In genomic region chr11:93025981-93026380, GRCm38 (mm10) we compare ENCODE assay signal across 28 mouse cellular contexts.
"Had no signal": no experiment of that assay in that cellular context is flagged by ENCODE, and none has a peak within 500 bp of the region (broad histone marks: within the 10 kb centered on the region; RNA-seq: fewer than 3 reads in every experiment).

No protein-coding gene starts in this region.

- H3K9ac ChIP-seq: heart, embryonic 13.5 days; heart, embryonic 15.5 days; hindbrain, embryonic 13.5 days; hindbrain, embryonic 15.5 days; kidney, embryonic 15.5 days; limb, embryonic 13.5 days; limb, embryonic 15.5 days; liver, embryonic 13.5 days; liver, embryonic 15.5 days; liver, postnatal 0 days had no signal

- DNase-seq: gastrocnemius, postnatal 14 days; gastrocnemius, postnatal 36 days; heart, adult 11 months; heart, adult 2 months; heart, postnatal 14 days; heart, postnatal 36 days; kidney, adult 11 months; kidney, adult 2 months; kidney, adult 9 months; kidney, postnatal 14 days; kidney, postnatal 36 days; layer of hippocampus, adult 9-11 months; layer of hippocampus, postnatal 36 days; left cerebral cortex, postnatal 4 days; liver, embryonic 13.5 days; liver, postnatal 0 days had no signal

- H3K9me3 ChIP-seq: heart, embryonic 13.5 days; heart, embryonic 15.5 days; hindbrain, embryonic 13.5 days; hindbrain, embryonic 15.5 days; kidney, embryonic 15.5 days; limb, embryonic 13.5 days; limb, embryonic 15.5 days; liver, embryonic 13.5 days; liver, embryonic 15.5 days had no signal

- H3K27ac ChIP-seq: heart, adult 2 months; heart, embryonic 13.5 days; heart, embryonic 15.5 days; hindbrain, embryonic 13.5 days; hindbrain, embryonic 15.5 days; hindbrain, postnatal 0 days; kidney, embryonic 15.5 days; kidney, postnatal 0 days; limb, embryonic 13.5 days; limb, embryonic 15.5 days; liver, embryonic 13.5 days; liver, embryonic 15.5 days had no signal

- H3K4me3 ChIP-seq: heart, adult 2 months; heart, embryonic 13.5 days; heart, embryonic 15.5 days; hindbrain, embryonic 13.5 days; hindbrain, embryonic 15.5 days; kidney, embryonic 15.5 days; limb, embryonic 13.5 days; limb, embryonic 15.5 days; liver, embryonic 13.5 days; liver, embryonic 15.5 days had no signal

- H3K4me2 ChIP-seq: heart, embryonic 11.5 days; heart, embryonic 13.5 days; heart, embryonic 15.5 days; hindbrain, embryonic 13.5 days; hindbrain, embryonic 15.5 days; kidney, embryonic 15.5 days; limb, embryonic 13.5 days; limb, embryonic 15.5 days; liver, embryonic 13.5 days; liver, embryonic 15.5 days had no signal

- H3K36me3 ChIP-seq: heart, embryonic 13.5 days; heart, embryonic 15.5 days; hindbrain, embryonic 13.5 days; hindbrain, embryonic 15.5 days; kidney, embryonic 15.5 days; limb, embryonic 13.5 days; limb, embryonic 15.5 days; liver, embryonic 13.5 days; liver, embryonic 15.5 days had no signal

- H3K4me1 ChIP-seq: heart, embryonic 13.5 days; heart, embryonic 15.5 days; hindbrain, embryonic 13.5 days; hindbrain, embryonic 15.5 days; kidney, embryonic 15.5 days; limb, embryonic 13.5 days; limb, embryonic 15.5 days; liver, embryonic 13.5 days; liver, embryonic 15.5 days had no signal

- ATAC-seq: hindbrain, postnatal 0 days; intestine, embryonic 16.5 days; liver, postnatal 0 days had no signal

- H3K27me3 ChIP-seq: heart, embryonic 13.5 days; heart, embryonic 15.5 days; hindbrain, embryonic 13.5 days; hindbrain, embryonic 15.5 days; kidney, embryonic 15.5 days; limb, embryonic 13.5 days; limb, embryonic 15.5 days; liver, embryonic 13.5 days; liver, embryonic 15.5 days had no signal
